Mouse (Mus musculus) E14TG2a.4 (cell line): Measurements from ENCODE around the gene Gm12830.

Experiments used
- H3K27me3 ChIP-seq: 2 replicates; pipeline ENCODE4 v1.6.1; 2014; ENCODE audit warnings: low read length, control low read depth; ENCODE audit not compliant: insufficient read depth
- H3K36me3 ChIP-seq: 2 replicates; pipeline ENCODE4 v1.6.1; 2014; ENCODE audit warnings: low read length, control low read depth; ENCODE audit not compliant: insufficient read depth
- H3K4me1 ChIP-seq: replicated peaks from 2 replicates; pipeline ENCODE4 v1.6.1; 2014; ENCODE audit warnings: low read depth, low read length, control low read depth
- H3K4me3 ChIP-seq: replicated peaks from 2 replicates; pipeline ENCODE4 v1.5.1; 2014; ENCODE audit warnings: mild to moderate bottlenecking, low read length
- H3K9me3 ChIP-seq: 2 replicates; pipeline ENCODE4 v1.6.1; 2014; ENCODE audit warnings: low read length, control low read depth
- CTCF ChIP-seq: conservative IDR thresholded peaks from 2 replicates; pipeline ENCODE4 v1.5.1; 2014; ENCODE audit warnings: low read length
- NANOG ChIP-seq: IDR thresholded peaks from 2 replicates; pipeline ENCODE4 v1.6.1; 2014; ENCODE audit warnings: borderline replicate concordance, low read length, mixed read lengths
- POU5F1 ChIP-seq: IDR thresholded peaks from 2 replicates; pipeline ENCODE4 v1.6.1; 2014; ENCODE audit warnings: low read length, borderline replicate concordance

Gm12830 gene

GRCm38 (mm10) chr4:114834770-114835581, 13.5 kb downstream of the Gm12830 start:
- Histone ChIP-seq H3K9me3 (no peaks in the 10 kb centered on the region), H3K36me3 (no peaks in the 10 kb centered on the region), H3K4me1 (no peaks in the 10 kb centered on the region), H3K4me3 (no peak overlapping the region), H3K27me3 (peaks cover 47% of the 10 kb centered on the region)
- TF ChIP-seq CTCF, result no peak
- no peak for TF ChIP-seq NANOG
- TF ChIP-seq POU5F1, result no peak

- Histone ChIP-seq H3K9me3 (no peaks in the 10 kb centered on the region), H3K4me3 (no peak overlapping the region), H3K36me3 (no peaks in the 10 kb centered on the region), H3K4me1 (peaks cover 7% of the 10 kb centered on the region), H3K27me3 (peaks cover 96% of the 10 kb centered on the region)
- TF ChIP-seq NANOG (no peak), POU5F1 (no peak), CTCF (no peak)
Observed at GRCm38 (mm10) chr4:114841336-114841920, 19.9 kb downstream of the Gm12830 start.

DNA sequence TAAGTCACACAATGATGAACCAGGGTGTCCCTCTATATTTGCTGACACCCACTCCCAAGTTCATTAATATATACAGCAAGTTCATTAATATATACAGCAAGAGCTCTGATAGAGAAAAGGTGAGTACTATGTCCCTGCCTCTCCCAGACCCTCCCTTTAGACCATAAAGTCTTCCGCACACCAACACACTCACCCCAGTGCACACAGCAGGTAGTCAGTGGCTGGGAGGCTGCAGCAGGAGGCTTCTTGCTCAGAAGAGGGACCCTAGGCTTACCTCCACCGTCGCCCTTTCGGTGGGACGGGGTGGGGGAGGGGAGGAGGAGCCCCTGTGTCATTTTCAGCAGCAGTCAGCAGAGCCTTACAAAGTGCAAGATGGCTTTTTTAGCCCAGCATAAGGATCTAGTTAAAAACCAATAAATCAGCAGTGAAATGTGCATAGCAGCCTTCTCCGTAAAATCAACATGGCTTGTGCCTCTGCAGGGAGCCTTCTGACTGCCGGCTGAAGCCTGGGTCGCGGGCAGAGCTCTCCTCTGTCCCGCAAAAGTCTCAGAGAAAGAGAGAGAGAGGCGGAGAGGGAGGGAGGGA, 20.9 kb downstream of the Gm12830 start:
- Histone ChIP-seq H3K4me1 (peaks cover 7% of the 10 kb centered on the region), H3K9me3 (no peaks in the 10 kb centered on the region), H3K4me3 (no peak overlapping the region), H3K36me3 (no peaks in the 10 kb centered on the region), H3K27me3 (peaks cover 94% of the 10 kb centered on the region)
- TF ChIP-seq POU5F1, result no peak

GRCm38 (mm10) chr4:114843097-114843721, 21.7 kb downstream of the Gm12830 start:
- H3K36me3 ChIP-seq, result no peaks in the 10 kb centered on the region
- H3K9me3 ChIP-seq, result no peaks in the 10 kb centered on the region; the same call in 1 of the 2 replicates
- no peak for TF ChIP-seq CTCF
- TF ChIP-seq POU5F1, result no peak
- TF ChIP-seq NANOG, result no peak
- H3K4me1 ChIP-seq, result peaks cover 7% of the 10 kb centered on the region
- H3K4me3 ChIP-seq, result peak overlapping the region; percentile 71
- peaks cover 88% of the 10 kb centered on the region for H3K27me3 ChIP-seq

DNA sequence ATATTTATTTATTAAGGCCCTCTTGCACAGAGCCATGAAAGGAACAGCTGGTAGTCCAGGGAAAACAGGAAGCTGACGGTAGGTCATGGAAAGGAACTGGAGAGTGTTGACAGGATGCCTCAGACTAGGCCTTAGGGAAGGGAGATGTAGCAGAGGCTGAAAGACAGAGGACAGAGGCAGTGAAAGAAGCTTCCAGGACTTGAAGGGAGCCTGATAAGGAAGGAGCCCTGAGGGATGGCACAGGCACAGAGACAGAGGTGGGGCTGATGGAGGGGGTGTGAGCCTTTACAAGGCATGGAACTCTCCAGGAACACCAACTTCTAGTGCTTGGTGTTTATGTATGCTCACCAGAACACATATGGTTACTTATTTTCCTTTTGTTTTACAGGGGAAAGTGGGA, 23.1 kb downstream of the Gm12830 start:
- peaks cover 7% of the 10 kb centered on the region for H3K4me1 ChIP-seq
- TF ChIP-seq CTCF, result no peak
- TF ChIP-seq POU5F1, result no peak
- TF ChIP-seq NANOG, result no peak
- no peaks in the 10 kb centered on the region for H3K36me3 ChIP-seq
- no peak overlapping the region for H3K4me3 ChIP-seq
- no peaks in the 10 kb centered on the region; the same call in 1 of the 2 replicates for H3K9me3 ChIP-seq
- peaks cover 82% of the 10 kb centered on the region for H3K27me3 ChIP-seq

GRCm38 (mm10) chr4:114845622-114846021, 24.1 kb downstream of the Gm12830 start:
- Histone ChIP-seq H3K27me3 (peaks cover 75% of the 10 kb centered on the region), H3K9me3 (no peaks in the 10 kb centered on the region; the same call in 1 of the 2 replicates), H3K4me1 (peaks cover 7% of the 10 kb centered on the region), H3K4me3 (no peak overlapping the region), H3K36me3 (no peaks in the 10 kb centered on the region)
- no peak for TF ChIP-seq CTCF
- TF ChIP-seq POU5F1, result no peak
- no peak for TF ChIP-seq NANOG

GRCm38 (mm10) chr4:114846723-114847122, 25.2 kb downstream of the Gm12830 start:
- H3K4me1 ChIP-seq, result peaks cover 7% of the 10 kb centered on the region
- H3K36me3 ChIP-seq, result no peaks in the 10 kb centered on the region
- no peak overlapping the region for H3K4me3 ChIP-seq
- H3K9me3 ChIP-seq, result no peaks in the 10 kb centered on the region; the same call in 1 of the 2 replicates
- H3K27me3 ChIP-seq, result peaks cover 64% of the 10 kb centered on the region
- TF ChIP-seq POU5F1 (no peak), CTCF (no peak), NANOG (no peak)

- no peak overlapping the region for H3K4me3 ChIP-seq
- H3K4me1 ChIP-seq, result no peaks in the 10 kb centered on the region
- TF ChIP-seq POU5F1 (no peak), CTCF (no peak), NANOG (no peak)
- H3K36me3 ChIP-seq, result no peaks in the 10 kb centered on the region
- H3K9me3 ChIP-seq, result no peaks in the 10 kb centered on the region
- peaks cover 34% of the 10 kb centered on the region for H3K27me3 ChIP-seq
Observed at GRCm38 (mm10) chr4:114853968-114854367, 32.4 kb downstream of the Gm12830 start.
